Mouse (Mus musculus): ENCODE results near the gene Ppp1r27.

DNA sequence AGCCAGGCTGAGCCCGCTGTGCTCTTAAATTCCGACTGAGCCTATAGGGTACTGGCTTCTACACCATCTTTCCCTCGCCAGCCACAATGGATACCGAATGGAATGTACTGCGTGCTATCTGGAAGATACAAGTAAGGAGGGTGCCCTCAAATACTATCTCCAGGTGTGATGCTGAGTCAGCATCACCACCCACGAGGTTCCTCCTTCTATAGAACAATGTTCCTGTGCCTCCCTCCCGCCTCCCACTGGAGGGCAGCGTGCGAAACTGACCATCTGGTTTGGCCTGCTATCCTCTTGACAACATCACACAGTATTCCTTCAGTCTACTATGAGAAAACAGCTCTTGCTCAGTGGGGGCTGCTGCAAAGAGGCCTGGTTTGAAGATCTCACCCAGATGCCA, 14.2 kb upstream of the Ppp1r27 start:
- TF ChIP-seq POLR2A (IDR thresholded peaks at IDR 0.05; ENCODE audit: insufficient read length, low read depth): no peak
- TF ChIP-seq POLR2AphosphoS2 (IDR thresholded peaks at IDR 0.05; ENCODE audit: insufficient read length, low read depth): no peak
- no peak for TF ChIP-seq USF1 (IDR thresholded peaks at IDR 0.05; ENCODE audit: low read depth)
- no peak for TF ChIP-seq MYOG (IDR thresholded peaks at IDR 0.05; ENCODE audit: control insufficient read depth in 1 of 3, insufficient read depth in 1 of 3, insufficient read length in 2 of 3, low read depth in 2 of 3)
- no peak for TF ChIP-seq SRF (IDR thresholded peaks at IDR 0.05; ENCODE audit: control insufficient read depth, insufficient read length, low read depth)
- no peak for TF ChIP-seq MAX (IDR thresholded peaks at IDR 0.05; ENCODE audit: low read depth)
- TF ChIP-seq REST (IDR thresholded peaks at IDR 0.05; ENCODE audit: insufficient read depth, insufficient read length): no peak
- no peak for TF ChIP-seq TCF3 (IDR thresholded peaks at IDR 0.05; ENCODE audit: insufficient read length, low read depth)

Data from myocyte (in vitro differentiated cells).